Mouse (Mus musculus) left cerebral cortex, postnatal 25 days (tissue): ENCODE data around the gene Atg16l2. TPM values are rescaled to one million over a fixed set of nuclear protein-coding genes. Genes with fewer than 3 reads are reported as not detected.

ENCODE experiments used
- DNase-seq, 2 experiments: peaks; one replicate each; pipeline ENCODE4 v3.0.0; 2022; ENCODE audit warnings: low spot score in 2 of 2, mixed read lengths in 1 of 2
- intact Hi-C: fragments of 180-260 bp; cut with DNase I; formaldehyde crosslinking; loops from one replicate; pipeline ENCODE4 v1.15.1; 2025
- total RNA-seq, 2 experiments: library from RNA; stranded (reverse); gene quantifications; 2 replicates each; pipeline ENCODE4 v1.2.3; 2021

Atg16l2 gene
- total RNA-seq, 2 experiments from 2014 or later = 49.9 to 59.4 TPM

DNA sequence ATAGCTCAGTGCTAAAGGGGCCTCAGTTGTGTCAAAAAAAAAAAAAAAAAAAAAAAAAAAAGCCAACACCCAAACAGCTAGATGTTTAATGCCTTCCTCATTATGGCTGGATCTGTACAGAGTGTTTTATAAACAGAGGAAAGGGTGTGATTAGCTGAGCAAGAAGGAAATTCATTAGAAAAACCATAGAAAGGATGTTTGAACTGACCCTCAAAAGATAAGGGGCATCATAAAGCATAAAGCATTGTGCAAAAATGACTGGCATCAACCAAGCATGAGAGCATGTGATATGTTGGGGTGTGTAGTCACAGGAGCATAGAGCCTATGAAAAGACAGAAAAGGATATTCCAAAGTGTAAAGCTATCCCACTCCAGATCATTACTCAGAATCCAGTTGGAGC lies 43.6 kb downstream of the Atg16l2 start:
- intact Hi-C loops = no loop called here
- DNase-seq = no peak

DNA sequence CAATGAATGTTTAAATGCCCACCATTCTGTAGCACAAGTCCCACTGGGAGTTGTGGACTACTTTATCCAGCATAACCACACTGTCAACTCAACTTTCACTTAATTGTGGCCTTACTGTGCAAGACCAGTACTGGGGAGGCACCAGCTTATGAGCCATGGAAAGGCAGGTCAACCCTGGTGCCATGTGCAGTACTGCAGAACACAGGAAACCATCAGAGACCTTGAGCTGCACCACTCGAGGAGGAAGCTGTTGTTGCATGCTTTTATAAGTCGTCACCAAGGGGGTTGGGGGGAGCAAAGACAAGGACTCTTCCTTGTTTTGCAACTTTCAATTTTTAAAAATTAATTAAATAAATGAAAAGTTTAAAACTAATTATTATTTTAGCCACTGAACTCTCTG lies 49.0 kb downstream of the Atg16l2 start:
- intact Hi-C loops = no loop called here

DNA sequence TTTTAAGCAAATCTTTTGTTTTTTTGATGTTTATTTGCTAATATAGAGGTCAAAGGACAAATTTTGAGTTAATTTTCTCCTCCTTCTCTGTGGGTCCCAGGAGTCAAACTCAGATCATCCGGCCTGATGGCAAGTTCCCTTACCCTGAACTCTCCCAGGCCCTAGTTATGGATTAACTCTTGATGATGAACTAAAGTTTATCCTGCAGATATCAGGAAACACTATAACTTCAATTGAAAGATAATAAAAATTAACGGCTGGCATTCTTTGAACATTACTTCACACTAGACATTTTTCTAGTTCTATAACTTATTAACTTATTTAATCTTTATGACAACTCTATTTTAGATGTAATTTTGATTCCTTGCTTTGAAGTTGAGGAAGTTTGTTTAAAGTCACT lies 52.9 kb downstream of the Atg16l2 start:
- DNase-seq = no peak
- intact Hi-C loops = no loop called here

More for the DNA sequence above, 49.0 kb downstream of the Atg16l2 start:
- no peak for DNase-seq

- intact Hi-C loops = no loop called here
- DNase-seq = no peak
Measured at GRCm38 (mm10) chr7:101248760-101249159, 53.3 kb downstream of the Atg16l2 start.

GRCm38 (mm10) chr7:101236712-101237473 lies 65.2 kb downstream of the Atg16l2 start:
- peak; percentile 16 to 31 for DNase-seq
- intact Hi-C loops = no loop called here

- intact Hi-C loops = no loop called here
- no peak for DNase-seq
Measured at GRCm38 (mm10) chr7:101232716-101233115, 69.3 kb downstream of the Atg16l2 start.

DNA sequence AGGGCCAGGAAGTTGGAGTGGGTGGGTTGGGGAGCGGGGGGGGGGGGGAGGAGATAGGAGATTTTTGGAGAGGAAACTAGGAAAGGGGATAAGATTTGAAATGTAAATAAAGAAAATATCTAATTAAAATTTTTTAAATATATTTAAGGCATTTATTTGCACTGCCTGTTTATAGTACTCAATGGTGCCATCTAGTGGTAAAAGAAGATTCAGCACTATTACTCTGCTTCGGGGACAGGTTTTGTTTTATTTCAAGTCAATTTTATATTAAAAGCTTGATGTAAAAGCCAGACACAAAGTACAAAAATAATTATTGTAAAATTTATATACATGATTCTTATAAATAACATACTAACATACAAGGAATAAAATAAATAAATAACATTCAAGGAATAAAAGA lies 70.6 kb downstream of the Atg16l2 start:
- DNase-seq = peak in 1 of 2 experiments; percentile 49
- intact Hi-C loops = no loop called here

DNA sequence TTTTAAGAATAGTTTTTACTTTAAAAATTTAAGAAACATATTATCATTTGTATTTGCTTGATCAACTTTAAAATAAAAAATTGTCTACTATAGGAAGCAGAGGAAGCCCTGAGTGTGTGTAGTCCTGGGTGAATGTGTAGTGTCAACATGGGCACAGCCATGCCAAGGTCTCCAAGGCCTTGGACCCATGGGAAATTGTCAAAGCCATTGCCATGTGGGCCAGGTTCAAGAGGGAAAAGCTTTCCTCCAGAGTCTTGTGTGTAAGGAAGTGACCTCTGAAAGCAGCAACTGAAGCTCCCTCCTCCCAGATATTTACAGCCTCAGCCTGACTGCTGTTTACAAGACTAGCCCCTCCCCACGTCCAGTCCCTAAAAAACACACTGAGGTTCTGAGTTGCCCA lies 72.7 kb downstream of the Atg16l2 start:
- no peak for DNase-seq
- intact Hi-C loops = no loop called here

DNA sequence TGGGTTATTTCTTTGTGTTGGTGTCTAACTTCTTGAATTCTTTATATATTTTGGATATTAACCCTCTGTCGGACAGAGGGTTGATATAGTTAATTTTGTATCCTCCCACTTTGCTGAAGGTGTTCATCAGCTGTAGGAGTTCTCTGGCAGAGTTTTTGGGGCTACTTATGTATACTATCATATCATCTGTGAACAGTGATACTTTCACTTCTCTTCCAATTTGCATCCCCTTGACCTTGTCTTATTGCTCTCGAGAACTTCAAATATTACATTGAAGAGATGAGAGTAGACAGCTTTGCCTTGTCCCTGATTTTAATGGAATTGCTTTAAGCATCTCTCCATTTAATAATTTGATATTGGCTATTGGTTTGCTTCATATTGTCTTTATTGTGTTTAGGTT lies 78.5 kb downstream of the Atg16l2 start:
- no peak for DNase-seq
- intact Hi-C loops = no loop called here

GRCm38 (mm10) chr7:101216724-101217123 lies 85.3 kb downstream of the Atg16l2 start:
- intact Hi-C loops = no loop called here
- DNase-seq = no peak

DNA sequence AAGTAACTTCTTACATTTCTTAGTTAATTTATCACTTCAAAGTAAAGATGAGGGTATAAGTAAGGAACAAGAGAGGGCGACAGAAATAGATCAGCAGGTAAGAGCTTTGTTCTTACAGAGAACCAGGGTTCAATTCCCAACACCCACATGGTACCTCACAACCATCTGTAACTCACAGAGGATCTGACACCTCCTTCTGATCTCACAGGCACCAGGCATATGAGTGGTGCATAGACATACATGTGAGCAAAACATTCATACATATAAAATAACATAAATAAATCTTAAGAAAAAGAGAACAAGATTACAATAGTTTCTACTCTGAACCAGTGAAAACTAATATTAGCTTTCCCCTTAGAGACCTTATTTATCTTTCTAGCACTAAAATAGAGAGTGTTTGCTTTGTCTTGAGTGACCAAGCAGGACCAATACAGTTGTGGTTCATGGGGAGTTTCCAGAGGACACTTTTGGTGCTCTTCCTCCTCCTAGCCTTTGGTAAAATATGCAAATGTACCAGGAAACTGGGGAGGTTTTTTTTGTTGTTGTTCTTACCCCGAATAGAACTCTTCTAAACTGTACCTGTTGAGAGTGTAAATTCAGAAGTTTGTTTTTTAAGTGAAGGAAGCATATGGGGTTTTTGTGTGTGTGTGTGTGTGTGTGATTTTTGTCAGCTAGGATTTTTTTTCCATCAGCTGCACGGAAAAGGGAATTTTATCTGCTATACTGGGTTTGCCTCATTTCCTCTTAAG lies 88.4 kb downstream of the Atg16l2 start:
- intact Hi-C loops = no loop called here

More for the DNA sequence above, 88.4 kb downstream of the Atg16l2 start:
- DNase-seq = no peak

Other genes starting within 250 kb of the Atg16l2 start
- 10 to 100 TPM; 38.8 to 43.9 TPM for gene Fchsd2, start 209.4 kb downstream of the Atg16l2 start, total RNA-seq
- 10 to 100 TPM; 60.4 to 66.1 TPM for gene Stard10, start 14.8 kb upstream of the Atg16l2 start, total RNA-seq
- 10 to 100 TPM; 17.9 to 19.9 TPM for gene Arap1, start 45.8 kb upstream of the Atg16l2 start, total RNA-seq
- gene Gm45837, start 108.6 kb upstream of the Atg16l2 start, total RNA-seq = not detected
- 100 to 1,000 TPM; 377 to 383 TPM for gene Pde2a, start 119.4 kb upstream of the Atg16l2 start, total RNA-seq